Mouse (Mus musculus): ENCODE measurements at regions not wholly inside any gene's neighbourhood (a gene's known extent, or its start where the extent isn't known, plus 50 kb on each side); places are given as distances from the start of the nearest gene placed in this dataset.

- TF ChIP-seq CTCF (IDR thresholded peaks at IDR 0.05; ENCODE audit: extremely low read depth, insufficient read length, insufficient replicate concordance, low read depth, low read length) (no peak), POLR2A (IDR thresholded peaks at IDR 0.05; ENCODE audit: low read depth, low read length) (no peak)
These were observed 149.1 kb upstream of the Vwde start for GRCm38 (mm10) chr6:13373896-13374295.
